Mouse (Mus musculus) heart, adult 2 months (tissue): Measurements from ENCODE around the gene Tfap2c. TPM values are rescaled to one million over a fixed set of nuclear protein-coding genes. Genes with fewer than 3 reads are reported as not detected.

Source experiments
- DNase-seq, 2 experiments: peaks; one replicate each; pipeline ENCODE4 v3.0.0; 2021
- H3K27ac ChIP-seq: fragments of 200-600 bp; 2 replicates; pipeline ENCODE4 v1.8.1; 2022
- H3K27me3 ChIP-seq: fragments of 200-500 bp; 2 replicates; pipeline ENCODE4 v1.6.1; 2012; ENCODE audit warnings: mild to moderate bottlenecking, low read length, inconsistent platforms, mixed read lengths; ENCODE audit not compliant: control insufficient read depth, insufficient read depth
- H3K36me3 ChIP-seq: fragments of 200-500 bp; 2 replicates; pipeline ENCODE4 v1.6.1; 2012; ENCODE audit warnings: low read length, inconsistent platforms; ENCODE audit not compliant: control insufficient read depth, insufficient read depth
- H3K4me1 ChIP-seq: fragments of 200-500 bp; 2 replicates; pipeline ENCODE4 v1.6.1; 2011; ENCODE audit warnings: low read length; ENCODE audit not compliant: control insufficient read depth, insufficient read depth
- H3K4me3 ChIP-seq: fragments of 200-600 bp; 2 replicates; pipeline ENCODE4 v1.8.1; 2022
- H3K79me2 ChIP-seq: fragments of 200-500 bp; replicated peaks from 2 replicates; pipeline ENCODE4 v1.6.1; 2012; ENCODE audit warnings: mild to moderate bottlenecking, inconsistent platforms, low read length, moderate library complexity, mixed read lengths; ENCODE audit not compliant: control insufficient read depth, insufficient read depth
- H3K9ac ChIP-seq: fragments of 200-500 bp; 2 replicates; pipeline ENCODE4 v1.6.1; 2012; ENCODE audit warnings: low read depth, mild to moderate bottlenecking, control low read depth, inconsistent platforms, low read length, mixed read lengths
- CTCF ChIP-seq: fragments of 200-600 bp; IDR thresholded peaks from 2 replicates; pipeline ENCODE4 v1.8.1; 2022; ENCODE audit warnings: antibody characterized with exemption, mild to moderate bottlenecking, moderate library complexity
- EP300 ChIP-seq: fragments of 200-500 bp; IDR thresholded peaks from 2 replicates; pipeline ENCODE4 v1.6.1; 2011; ENCODE audit warnings: low read depth, low read length, control low read depth; ENCODE audit not compliant: insufficient read depth
- POLR2A ChIP-seq: fragments of 200-500 bp; IDR thresholded peaks from 2 replicates; pipeline ENCODE4 v1.6.1; 2011; ENCODE audit warnings: mild to moderate bottlenecking, low read depth, low read length, control low read depth; ENCODE audit not compliant: insufficient read depth
- WGBS: fragments of 180-500 bp; shearing (Covaris S2); methylation state at CpG from one replicate; pipeline ENCODE4 v1.1.7; 2018; 5-methylcytosine and 5-hydroxymethylcytosine counted together
- intact Hi-C: fragments of 180-260 bp; cut with DNase I; formaldehyde crosslinking; loops from one replicate; pipeline ENCODE4 v1.15.1; 2025
- polyA plus RNA-seq: library from polyadenylated mRNA; depleted of rRNA; stranded (reverse); fragments of >200 nt; gene quantifications from 2 replicates; pipeline ENCODE4 v1.2.3, GENCODE M21; 2012
- total RNA-seq, 2 experiments: library from RNA; stranded (reverse); gene quantifications; 2 replicates each; pipeline ENCODE4 v1.2.3; 2021

Tfap2c gene
- total and polyA plus RNA-seq, 3 experiments, result not detected

GRCm38 (mm10) chr2:172580536-172581265 is 31.3 kb downstream of the Tfap2c start:
- no peak for DNase-seq
- intact Hi-C loops, result no loop called here
- Histone ChIP-seq H3K4me3 (no peak overlapping the region), H3K27ac (no peak overlapping the region), H3K36me3 (no peaks in the 10 kb centered on the region), H3K4me1 (no peaks in the 10 kb centered on the region), H3K9ac (no peak overlapping the region), H3K79me2 (no peaks in the 10 kb centered on the region), H3K27me3 (no peaks in the 10 kb centered on the region)
- WGBS, result 74% methylated on average over 12 of the region's 12 CpGs
- TF ChIP-seq CTCF (no peak), EP300 (no peak), POLR2A (no peak)

GRCm38 (mm10) chr2:172583312-172583711 is 33.9 kb downstream of the Tfap2c start:
- Histone ChIP-seq H3K79me2 (no peaks in the 10 kb centered on the region), H3K9ac (no peak overlapping the region), H3K4me1 (no peaks in the 10 kb centered on the region), H3K4me3 (no peak overlapping the region), H3K36me3 (no peaks in the 10 kb centered on the region), H3K27ac (no peak overlapping the region), H3K27me3 (no peaks in the 10 kb centered on the region)
- 43% methylated on average over 7 of the region's 7 CpGs for WGBS
- TF ChIP-seq POLR2A (no peak), EP300 (no peak), CTCF (no peak)
- intact Hi-C loops, result no loop called here
- DNase-seq, result no peak

GRCm38 (mm10) chr2:172585329-172585728 is 35.9 kb downstream of the Tfap2c start:
- TF ChIP-seq POLR2A (no peak), CTCF (no peak), EP300 (no peak)
- no peaks in the 10 kb centered on the region for H3K27me3 ChIP-seq
- DNase-seq, result no peak
- H3K27ac ChIP-seq, result no peak overlapping the region
- no peaks in the 10 kb centered on the region for H3K4me1 ChIP-seq
- 57% methylated on average over 6 of the region's 6 CpGs for WGBS
- H3K9ac ChIP-seq, result no peak overlapping the region
- intact Hi-C loops, result no loop called here
- H3K79me2 ChIP-seq, result no peaks in the 10 kb centered on the region
- no peaks in the 10 kb centered on the region for H3K36me3 ChIP-seq
- no peak overlapping the region for H3K4me3 ChIP-seq

GRCm38 (mm10) chr2:172589048-172589447 is 39.7 kb downstream of the Tfap2c start:
- TF ChIP-seq CTCF, result no peak
- TF ChIP-seq EP300, result no peak
- no peak for TF ChIP-seq POLR2A
- WGBS, result 79% methylated on average over 1 of the region's 1 CpGs
- no peak overlapping the region for H3K4me3 ChIP-seq
- H3K4me1 ChIP-seq, result no peaks in the 10 kb centered on the region
- H3K9ac ChIP-seq, result no peak overlapping the region
- no peaks in the 10 kb centered on the region for H3K36me3 ChIP-seq
- H3K27ac ChIP-seq, result no peak overlapping the region
- no peaks in the 10 kb centered on the region for H3K27me3 ChIP-seq
- no peaks in the 10 kb centered on the region for H3K79me2 ChIP-seq
- intact Hi-C loops, result no loop called here
- no peak for DNase-seq

GRCm38 (mm10) chr2:172590839-172591238 is 41.4 kb downstream of the Tfap2c start:
- H3K27me3 ChIP-seq, result no peaks in the 10 kb centered on the region
- WGBS, result 48% methylated on average over 5 of the region's 5 CpGs
- no peaks in the 10 kb centered on the region for H3K36me3 ChIP-seq
- DNase-seq, result no peak
- TF ChIP-seq EP300, result no peak
- TF ChIP-seq POLR2A, result no peak
- no peak for TF ChIP-seq CTCF
- H3K27ac ChIP-seq, result no peak overlapping the region
- no peak overlapping the region for H3K4me3 ChIP-seq
- no peaks in the 10 kb centered on the region for H3K79me2 ChIP-seq
- H3K9ac ChIP-seq, result no peak overlapping the region
- H3K4me1 ChIP-seq, result no peaks in the 10 kb centered on the region
- intact Hi-C loops, result no loop called here

- Histone ChIP-seq H3K4me1 (no peaks in the 10 kb centered on the region), H3K9ac (no peak overlapping the region), H3K36me3 (no peaks in the 10 kb centered on the region), H3K79me2 (no peaks in the 10 kb centered on the region), H3K27me3 (no peaks in the 10 kb centered on the region), H3K27ac (no peak overlapping the region), H3K4me3 (no peak overlapping the region)
- no peak for DNase-seq
- intact Hi-C loops, result no loop called here
- 66% methylated on average over 7 of the region's 7 CpGs for WGBS
- TF ChIP-seq EP300, result no peak
- no peak for TF ChIP-seq POLR2A
- TF ChIP-seq CTCF, result no peak
These were observed 44.9 kb downstream of the Tfap2c start for GRCm38 (mm10) chr2:172594326-172594725.
